Mouse (Mus musculus): ENCODE results near the gene Tmem252. TPM values are rescaled to one million over a fixed set of nuclear protein-coding genes. Genes with fewer than 3 reads are reported as not detected.

Tmem252 gene
- polyA plus RNA-seq, 1 experiment from 2014 or later: 7.1 TPM

DNA sequence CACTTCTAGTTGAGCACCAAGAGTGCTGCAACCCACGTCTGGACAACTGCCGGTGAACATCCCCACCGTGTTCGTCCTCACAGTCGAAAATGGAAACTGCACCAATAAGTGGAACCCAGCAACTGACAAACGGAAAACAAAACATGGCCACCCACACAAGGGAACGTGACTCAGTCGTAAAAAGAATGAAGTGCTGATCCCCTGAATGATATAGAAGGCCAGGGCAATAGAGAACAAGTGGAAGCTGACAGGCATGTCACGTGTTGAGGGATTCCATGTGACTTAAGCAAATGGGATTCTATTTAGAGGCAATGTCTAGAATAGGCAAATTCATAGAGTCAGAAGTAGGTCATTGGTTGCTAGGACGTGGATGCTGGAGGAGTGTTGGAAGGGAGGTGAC, 50.6 kb downstream of the Tmem252 start:
- WGBS: 44% methylated on average over 10 of the region's 10 CpGs
- ATAC-seq (ENCODE audit: insufficient number of reproducible peaks, insufficient read depth, low FRiP score, low read depth): no peak
- Histone ChIP-seq H3K27me3 (ENCODE audit: control insufficient read depth, insufficient read depth, low read length) (no peaks in the 10 kb centered on the region), H3K4me3 (ENCODE audit: control insufficient read depth in 1 of 2, insufficient read depth in 1 of 2, low read depth in 1 of 2, low read length in 2 of 2) (no peak overlapping the region), H3K9me3 (ENCODE audit: control insufficient read depth, low read length) (no peaks in the 10 kb centered on the region), H3K36me3 (ENCODE audit: control insufficient read depth, insufficient read depth, low read length) (peaks cover 18% of the 10 kb centered on the region), H3K4me2 (ENCODE audit: low read length) (no peak overlapping the region), H3K4me1 (ENCODE audit: control insufficient read depth in 2 of 2, insufficient read depth in 2 of 2, low read length in 2 of 2) (peaks cover 4 to 14% of the 10 kb centered on the region in 2 experiments; a peak in 3 of 4 replicates), H3K27ac (replicated peaks in 1 of 2; ENCODE audit: control insufficient read depth in 1 of 2, insufficient read depth in 1 of 2, low read depth in 2 of 2, low read length in 2 of 2) (no peak overlapping the region), H3K9ac (ENCODE audit: low read length) (no peak overlapping the region)

DNA sequence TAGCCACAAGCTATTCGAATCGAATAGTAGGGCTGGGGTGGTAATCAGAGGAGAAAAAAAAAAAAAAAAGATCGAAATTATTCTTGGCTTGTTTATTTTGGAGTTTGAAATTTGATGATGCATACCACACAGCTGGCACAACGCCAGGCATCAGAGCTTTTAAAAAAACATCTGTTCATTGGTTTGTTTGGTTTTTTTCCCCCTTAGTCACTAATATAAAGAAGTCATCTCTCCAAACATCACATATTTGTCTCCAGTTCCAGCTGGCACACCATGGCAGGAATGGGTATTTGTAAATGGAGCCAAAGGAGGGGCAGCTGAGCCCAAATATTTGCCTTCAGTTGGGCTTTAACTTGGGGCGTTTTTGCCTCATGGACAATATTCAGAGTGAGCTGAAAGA, 56.9 kb downstream of the Tmem252 start:
- 65% methylated on average over 5 of the region's 5 CpGs for WGBS
- Histone ChIP-seq H3K27me3 (ENCODE audit: control insufficient read depth, insufficient read depth, low read length) (no peaks in the 10 kb centered on the region), H3K9me3 (ENCODE audit: control insufficient read depth, low read length) (no peaks in the 10 kb centered on the region), H3K4me3 (ENCODE audit: control insufficient read depth in 1 of 2, insufficient read depth in 1 of 2, low read depth in 1 of 2, low read length in 2 of 2) (no peak overlapping the region), H3K27ac (replicated peaks in 1 of 2; ENCODE audit: control insufficient read depth in 1 of 2, insufficient read depth in 1 of 2, low read depth in 2 of 2, low read length in 2 of 2) (no peak overlapping the region), H3K36me3 (ENCODE audit: control insufficient read depth, insufficient read depth, low read length) (peaks cover 23% of the 10 kb centered on the region), H3K4me2 (ENCODE audit: low read length) (no peak overlapping the region), H3K4me1 (ENCODE audit: control insufficient read depth in 2 of 2, insufficient read depth in 2 of 2, low read length in 2 of 2) (peaks cover 0 to 2% of the 10 kb centered on the region in 2 experiments; a peak in 1 of 4 replicates), H3K9ac (ENCODE audit: low read length) (no peak overlapping the region)
- ATAC-seq (ENCODE audit: insufficient number of reproducible peaks, insufficient read depth, low FRiP score, low read depth): no peak

Other genes with a start within 250 kb of the Tmem252 start
- gene Fam122a, start 196.7 kb upstream of the Tmem252 start, polyA plus RNA-seq (2014; fragmentation: Nextera tagmentation; extraction: Ambion mirVana): 49.2 and 49.8 TPM in 2 replicates
- gene Pip5k1b, start 118.1 kb upstream of the Tmem252 start, polyA plus RNA-seq (2014; fragmentation: Nextera tagmentation; extraction: Ambion mirVana): 10.5 and 10.9 TPM in 2 replicates
- gene Pgm5, start 187.8 kb downstream of the Tmem252 start, polyA plus RNA-seq (2014; fragmentation: Nextera tagmentation; extraction: Ambion mirVana): 7.6 and 7.8 TPM in 2 replicates
- 765 and 800 TPM in 2 replicates for gene Gm10053, start 201.7 kb downstream of the Tmem252 start, polyA plus RNA-seq (2014; fragmentation: Nextera tagmentation; extraction: Ambion mirVana)
- gene Foxd4, start 227.2 kb downstream of the Tmem252 start, polyA plus RNA-seq (2014; fragmentation: Nextera tagmentation; extraction: Ambion mirVana): not detected in 2 replicates

Data from heart, embryonic 14.5 days (tissue).